Mouse (Mus musculus) lung, postnatal 14 days (tissue): ENCODE measurements around the gene Ppp1r1b.

Experiments
- DNase-seq: peaks from one replicate; pipeline ENCODE4 v3.0.0; 2021

Ppp1r1b gene

DNA sequence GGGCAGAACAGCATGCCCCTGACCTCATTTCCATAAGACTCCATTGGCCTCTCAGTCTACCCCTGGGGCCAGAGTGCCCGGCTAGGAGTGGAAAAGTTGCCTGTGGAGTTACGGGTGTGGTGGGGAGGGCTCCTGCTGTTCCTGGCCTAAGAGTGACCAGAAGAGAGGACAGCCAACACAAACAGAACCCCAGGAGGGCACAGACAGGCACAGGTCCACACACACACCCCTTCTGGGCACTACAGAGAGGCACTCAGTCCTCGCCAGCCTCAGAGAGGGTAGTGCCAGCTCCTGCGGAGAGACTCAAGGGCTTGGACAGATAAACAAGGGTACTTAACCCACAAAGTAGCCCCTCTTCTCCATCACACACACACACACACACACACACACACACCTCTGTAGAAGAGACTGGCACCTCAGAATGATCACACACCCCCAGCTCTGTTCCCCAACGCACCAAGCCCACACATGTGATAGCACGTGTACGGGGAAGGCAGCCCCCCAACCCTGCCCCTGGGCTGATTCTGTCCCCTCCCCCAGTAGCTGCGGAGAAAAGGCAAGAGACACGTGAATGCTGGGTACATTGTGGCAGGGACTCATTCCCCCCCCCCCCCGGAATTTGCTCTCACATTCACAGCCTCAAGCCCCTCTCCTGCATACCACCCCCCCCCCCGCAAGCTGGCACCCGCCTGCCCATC lies 670 bp upstream of the Ppp1r1b start:
- DNase-seq = peak; percentile 24

DNA sequence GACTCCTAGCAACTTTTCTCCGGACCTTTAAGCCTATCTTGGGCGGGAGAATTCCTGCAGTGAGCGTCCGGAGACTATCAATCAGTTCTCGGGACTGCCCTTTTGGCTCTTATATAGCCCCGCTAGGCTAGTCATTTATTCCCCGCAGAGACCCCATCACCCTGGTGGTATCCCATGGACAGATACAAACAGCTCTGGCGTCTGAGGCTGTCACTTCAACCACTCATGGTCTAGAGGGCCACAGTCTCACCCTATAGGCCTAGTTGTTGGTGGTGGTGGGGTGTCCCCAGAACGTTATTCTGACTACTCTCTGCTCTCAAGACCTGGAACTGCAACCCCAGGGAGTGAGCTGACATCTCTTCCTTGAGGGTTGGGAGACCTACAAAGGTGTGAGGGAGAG lies 1.1 kb downstream of the Ppp1r1b start:
- DNase-seq = no peak

DNA sequence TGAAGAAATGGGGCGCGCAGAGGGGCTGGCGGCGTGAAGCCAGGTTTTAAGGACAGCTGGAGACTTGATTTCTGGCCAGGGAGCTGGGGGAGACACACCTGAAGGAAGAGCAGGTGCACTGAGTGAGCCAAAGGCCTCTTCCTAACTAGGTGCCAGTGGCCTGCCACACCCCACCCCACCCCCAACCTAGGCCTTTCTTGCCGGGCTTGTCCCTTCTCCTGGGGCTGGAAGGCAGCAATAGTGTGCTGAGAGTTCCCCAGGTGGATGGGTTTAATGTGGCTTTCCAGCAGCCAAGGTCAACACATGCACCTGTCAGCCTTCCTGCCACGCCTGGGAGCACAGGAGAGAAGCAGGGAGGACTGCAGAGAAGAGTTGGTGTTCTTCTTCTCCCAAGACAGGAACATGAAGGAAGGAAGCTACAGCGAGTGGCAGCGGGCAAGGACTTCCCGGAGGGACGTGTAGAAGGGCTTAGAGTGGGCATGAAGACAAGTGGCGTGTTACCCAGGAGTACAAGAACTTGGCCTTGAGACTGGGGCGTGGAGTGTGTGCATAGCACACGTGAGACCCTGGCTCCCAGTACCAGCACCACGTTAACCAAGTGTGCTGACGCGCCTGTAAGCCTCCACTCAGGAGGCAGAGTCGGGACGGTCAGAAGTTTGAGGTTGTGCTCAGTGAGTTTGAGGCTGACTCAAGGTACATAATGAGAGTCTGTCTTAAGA lies 4.2 kb downstream of the Ppp1r1b start:
- DNase-seq = peak; percentile 25

DNA sequence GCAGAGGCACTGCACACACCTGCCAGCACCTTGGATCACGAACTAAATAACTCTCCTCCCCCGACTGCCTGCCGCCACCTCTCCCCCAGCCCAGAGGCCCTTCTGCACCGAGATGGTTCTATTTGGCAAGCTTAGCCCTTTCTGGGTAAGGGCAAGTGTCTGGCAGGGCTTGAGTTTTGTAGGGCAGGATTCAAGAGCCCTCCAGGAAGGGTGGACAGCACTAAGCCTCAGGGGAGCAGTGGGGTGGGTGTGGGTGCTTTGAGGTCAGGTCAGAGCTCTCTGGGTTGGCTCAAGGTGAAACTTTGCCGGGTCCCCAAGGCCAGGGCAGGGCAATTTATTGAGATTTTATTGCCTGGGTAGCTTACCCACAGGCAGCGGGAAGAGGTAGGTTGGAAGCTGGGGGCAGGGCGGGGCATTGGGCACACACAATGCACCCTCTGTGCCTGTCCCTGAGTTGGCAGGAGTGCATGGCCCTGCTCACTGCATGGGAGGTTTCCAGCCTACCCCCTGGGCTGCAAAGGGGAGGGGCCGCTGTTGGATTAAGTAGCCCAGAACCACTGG lies 5.5 kb downstream of the Ppp1r1b start:
- peak; percentile 42 for DNase-seq

DNA sequence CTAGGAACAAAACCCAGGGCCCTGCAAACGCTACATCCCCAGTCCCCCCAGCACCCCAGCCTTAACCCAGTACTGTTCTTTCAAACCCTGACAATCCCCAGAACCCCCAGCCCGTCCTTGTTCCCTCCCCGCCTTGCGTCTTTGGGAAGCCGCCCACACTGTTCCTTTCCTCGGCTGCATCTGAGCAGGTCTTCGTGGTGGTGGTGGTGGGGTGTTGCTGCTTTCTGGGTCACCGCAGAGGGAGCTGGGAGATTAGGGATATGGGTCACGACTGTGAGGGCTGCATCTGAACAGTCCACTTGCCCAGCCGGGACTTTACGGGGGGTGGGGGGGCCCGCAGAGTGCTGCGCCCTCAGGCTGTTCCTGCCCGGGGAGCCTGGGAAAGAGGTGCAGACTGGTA lies 6.2 kb downstream of the Ppp1r1b start:
- DNase-seq = no peak

DNA sequence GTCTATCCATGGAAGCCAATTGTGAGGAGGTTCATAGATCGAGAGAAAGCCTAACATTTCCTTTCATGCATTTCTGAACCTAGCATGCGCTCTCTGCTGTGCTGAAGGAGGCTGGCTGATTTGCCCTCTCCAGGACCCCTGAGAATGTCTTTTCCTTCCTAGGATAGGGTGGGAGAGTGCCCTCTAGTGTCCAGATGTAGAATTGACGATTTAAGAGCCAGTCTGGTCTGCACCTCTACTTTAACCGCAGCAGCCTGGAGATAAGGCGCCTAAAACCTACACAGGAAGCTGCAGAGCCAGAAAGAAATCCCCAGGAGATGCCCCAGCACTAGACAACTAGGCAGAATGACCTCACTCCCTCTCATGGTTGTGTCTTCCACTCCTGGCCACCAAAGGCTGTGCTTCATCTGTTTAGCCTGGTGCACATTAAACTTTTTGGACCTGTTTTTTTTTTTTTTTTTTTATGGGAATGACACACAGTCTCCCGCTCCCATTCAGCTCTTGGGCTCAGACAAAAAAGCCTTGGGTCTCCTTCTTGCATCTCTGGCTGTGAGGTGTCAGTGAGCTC lies 7.6 kb downstream of the Ppp1r1b start:
- DNase-seq = peak; percentile 57

DNA sequence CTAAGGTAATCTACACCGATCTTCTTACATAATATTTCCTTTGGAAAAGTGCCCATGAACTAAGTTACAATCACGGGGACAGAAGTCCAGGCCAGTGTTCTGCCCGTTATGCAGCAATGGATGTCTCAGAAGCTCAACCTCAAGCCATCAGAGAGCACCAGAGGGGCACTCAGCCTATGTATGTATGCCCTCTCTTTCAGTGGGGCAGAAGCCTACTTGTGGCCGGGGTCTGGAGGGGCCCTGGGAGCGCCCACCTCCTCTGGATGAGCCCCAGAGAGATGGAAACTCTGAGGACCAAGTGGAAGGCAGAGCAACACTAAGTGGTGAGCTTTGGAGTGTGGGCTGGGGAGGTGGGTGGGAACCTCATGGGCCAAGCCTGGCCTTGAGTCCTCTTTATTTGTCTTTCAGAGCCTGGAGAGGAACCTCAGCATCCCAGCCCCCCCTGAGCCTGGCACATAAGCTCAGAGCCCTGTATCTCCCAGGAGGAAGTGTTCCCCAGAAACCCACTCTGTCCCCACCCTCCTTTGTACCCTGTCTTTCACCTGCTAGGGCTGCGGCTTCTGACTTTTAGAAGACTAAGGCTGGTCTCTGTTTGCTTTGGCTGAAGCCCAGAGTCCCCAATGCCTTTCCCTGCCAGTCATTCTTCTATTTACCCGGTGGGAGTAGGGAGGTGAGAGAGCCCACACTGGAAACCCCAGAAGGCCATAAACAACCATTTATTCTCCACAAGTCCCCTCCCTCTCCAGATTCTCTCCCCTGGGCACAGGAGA lies 8.6 kb downstream of the Ppp1r1b start:
- DNase-seq = no peak

DNA sequence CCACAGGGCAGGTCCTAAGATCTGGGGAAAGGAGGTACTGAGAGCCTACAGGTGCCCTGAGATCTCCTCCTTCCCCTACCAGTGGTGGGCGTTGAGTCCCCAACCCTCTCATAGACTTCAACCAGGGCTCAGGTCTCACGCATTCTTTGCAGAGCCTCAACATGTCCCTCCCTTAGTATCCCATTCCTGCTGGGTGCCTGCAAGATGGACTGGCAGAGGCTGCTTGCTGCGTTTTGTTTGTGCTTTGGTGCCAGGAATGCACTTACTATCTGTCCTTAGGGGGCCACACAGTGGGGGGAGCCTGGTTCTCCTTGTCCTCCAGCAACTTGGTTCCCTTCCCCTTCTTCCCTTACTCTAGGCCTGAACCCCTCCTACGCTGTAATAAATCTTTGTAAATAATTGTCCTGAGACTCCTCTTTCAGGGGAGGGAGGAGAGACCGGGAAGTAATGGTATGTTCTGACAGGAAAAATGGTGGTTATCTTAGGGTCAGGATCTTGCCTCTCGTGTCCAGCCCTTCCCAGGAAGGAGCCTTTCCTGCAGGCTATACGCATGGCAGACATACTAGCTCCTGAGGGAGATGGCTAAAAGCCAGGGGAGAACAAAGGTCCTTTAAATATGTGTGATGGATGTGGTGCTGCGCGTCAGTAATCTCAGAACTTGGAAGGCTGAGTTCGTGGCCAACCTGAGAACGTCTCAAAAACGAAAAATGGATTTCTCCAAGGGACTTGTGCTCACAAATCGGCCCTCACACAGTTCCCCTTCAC lies 9.4 kb downstream of the Ppp1r1b start:
- no peak for DNase-seq

DNA sequence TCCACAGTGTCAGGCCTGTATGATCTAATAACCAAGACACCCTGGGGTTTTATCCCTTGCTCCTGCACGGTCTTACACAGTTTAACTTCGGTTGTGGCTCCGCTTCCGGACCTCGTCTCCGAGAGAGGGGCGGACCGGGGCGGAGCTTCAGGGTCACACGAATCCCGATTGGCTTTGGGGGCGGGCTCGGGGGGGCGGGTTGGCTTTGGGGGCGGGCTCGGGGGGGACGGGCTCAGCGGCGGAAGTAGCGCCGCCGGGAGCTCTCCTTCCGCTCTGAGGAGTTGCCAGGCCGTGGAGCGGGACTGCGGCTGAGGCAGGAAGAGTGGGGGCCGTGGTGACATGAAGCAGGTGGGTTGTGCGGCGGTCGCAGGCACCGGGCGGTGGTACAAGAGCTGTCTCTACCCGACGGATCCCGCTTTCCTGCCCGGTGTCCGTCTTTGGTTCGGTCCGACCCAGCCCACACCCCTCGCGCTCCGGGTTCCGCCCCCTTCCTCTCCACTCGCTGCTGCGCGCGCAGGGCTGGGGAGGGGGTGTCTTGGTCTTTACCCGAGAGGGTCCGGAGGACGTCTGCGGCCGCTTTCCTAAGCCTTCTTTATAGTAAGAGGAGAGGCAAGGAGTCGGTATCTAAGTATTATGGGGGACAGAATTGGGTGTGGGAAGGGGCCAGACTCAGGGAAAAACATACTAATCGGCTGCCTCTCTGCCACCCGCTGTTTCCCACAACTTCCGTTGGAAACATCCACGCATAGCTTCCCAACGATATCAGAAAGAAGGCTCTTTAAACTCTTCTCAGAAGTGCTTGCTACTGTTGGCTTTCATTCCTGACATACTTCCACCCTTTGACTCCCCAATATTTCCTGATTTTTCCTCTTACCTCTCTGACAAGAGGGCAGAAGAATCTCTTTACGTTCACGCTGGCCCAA lies 10.2 kb downstream of the Ppp1r1b start, which contains the start of gene Stard3:
Stard3 (plus strand) TSS at position 208 of the 923 bp plus-strand sequence.
- DNase-seq = peak; percentile 92

DNA sequence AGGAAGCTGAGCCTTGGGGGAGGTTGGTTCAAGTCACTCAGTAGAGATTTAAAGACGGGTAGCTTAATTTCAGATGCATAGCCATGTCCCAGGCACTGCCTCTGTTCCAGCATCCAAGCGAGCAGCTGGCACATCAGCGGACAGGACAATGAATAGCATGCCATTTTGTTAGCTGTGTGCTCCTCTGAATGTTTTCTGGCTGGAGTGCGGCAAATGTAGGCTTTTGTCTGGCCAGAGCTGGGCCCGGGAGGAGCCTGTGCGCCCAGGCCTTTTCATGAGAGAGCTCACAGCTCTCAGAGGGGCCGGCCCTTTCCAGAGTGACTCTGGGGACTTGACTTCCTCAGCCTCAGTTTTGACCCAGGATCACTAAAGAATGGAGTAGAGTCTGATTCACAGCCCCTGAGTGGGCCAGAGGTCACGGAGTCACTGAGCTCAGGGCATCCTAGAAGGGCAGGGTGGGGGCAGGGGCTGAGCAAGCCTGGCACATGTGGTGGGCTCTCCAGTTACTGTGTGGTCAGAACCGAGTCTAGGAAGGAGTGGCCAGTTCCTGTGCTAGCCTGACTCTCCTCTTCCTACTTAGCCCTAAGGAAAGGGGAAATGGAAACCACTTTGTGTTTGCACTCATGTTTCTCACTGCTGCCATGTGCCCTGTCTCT lies 12.8 kb downstream of the Ppp1r1b start:
- no peak for DNase-seq

DNA sequence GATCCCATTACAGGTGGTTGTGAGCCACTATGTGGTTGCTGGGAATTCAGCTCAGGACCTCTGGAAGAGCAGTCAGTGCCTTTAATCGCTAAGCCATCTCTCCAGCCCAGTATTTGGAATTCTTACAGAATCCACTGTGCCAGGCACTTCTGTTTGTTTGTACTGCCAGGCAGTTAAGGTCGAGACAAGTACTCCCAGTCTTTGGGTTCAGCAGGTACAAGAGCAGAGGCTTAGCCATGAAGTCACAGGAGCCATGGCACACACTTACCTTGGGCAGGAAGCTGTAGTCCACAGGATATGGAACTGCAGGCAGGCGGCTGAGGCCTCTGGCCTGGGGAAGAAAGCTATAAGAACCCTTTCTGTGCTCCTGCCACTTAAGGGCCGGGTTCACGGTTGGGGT lies 15.6 kb downstream of the Ppp1r1b start:
- DNase-seq = no peak

DNA sequence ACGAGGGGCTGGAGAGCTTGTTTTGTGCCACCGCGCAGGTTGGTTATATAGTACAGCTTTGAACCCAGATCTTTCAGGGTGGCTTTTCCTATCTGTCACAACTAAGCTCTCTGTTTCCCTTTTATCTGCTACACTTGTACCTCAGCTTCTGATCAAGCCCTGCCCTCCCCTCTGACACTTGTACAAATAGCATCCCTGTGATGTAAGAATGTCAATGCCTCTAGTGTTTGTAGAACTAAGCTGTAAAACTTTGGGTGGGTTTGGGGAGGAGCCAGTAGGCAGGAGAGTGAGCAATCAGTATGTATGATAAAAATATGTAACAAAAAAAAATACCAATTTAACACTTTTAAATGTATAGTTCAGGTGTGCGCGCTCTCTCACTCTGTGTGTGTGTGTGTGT lies 16.2 kb downstream of the Ppp1r1b start:
- DNase-seq = no peak

DNA sequence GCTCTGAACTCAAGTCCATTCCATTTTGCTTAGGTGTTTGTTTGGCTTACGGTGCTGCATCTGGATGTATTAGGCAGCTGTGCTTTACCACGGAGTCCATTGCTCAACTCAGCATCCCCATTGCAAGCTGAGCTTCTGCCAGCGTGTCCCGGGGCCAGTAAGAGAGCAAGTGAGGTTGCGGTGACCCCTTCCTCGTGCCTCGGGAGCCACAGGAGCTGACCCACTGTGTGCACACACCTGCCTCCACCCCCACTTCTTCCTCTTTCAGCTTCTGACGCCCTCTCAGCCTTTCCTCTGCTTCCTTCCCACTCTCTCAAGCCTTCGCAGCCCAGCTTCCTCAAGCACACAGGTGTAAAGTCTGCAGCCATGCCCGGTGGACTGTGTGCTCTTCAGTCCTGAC lies 18.1 kb downstream of the Ppp1r1b start:
- DNase-seq = no peak

DNA sequence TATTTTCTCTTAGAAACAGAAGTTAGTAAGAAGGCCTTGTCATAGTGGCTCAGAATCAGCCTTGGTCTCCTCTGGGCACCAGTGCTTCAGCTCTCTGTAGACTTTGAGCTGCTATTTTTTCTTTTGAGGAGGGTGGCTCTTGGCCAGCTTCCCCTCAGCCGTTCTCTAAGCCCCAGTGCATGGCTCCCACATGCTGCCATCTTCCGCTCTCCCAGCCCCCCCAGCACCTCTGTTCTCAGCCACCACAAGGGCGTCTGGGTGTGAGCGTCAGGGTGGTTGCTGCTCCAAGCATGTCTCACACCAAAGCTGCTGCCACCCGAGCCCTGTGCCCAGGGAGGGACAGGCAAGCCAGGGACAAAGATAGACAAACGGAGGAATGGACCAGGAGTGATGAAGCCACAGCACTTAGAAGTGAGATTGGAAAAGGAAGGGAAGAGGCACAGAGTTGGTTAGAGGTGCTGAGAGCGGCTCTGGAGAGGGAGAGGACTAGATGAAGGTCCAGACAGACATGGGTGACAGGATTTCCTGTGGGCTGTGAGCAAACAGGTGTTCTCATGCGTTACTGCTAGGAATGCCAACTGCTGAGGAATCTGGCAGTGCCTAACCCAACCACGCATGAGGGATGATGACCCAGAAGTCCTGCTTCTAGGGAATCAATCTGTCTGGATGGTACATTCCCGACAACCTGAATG lies 19.1 kb downstream of the Ppp1r1b start:
- DNase-seq = no peak

DNA sequence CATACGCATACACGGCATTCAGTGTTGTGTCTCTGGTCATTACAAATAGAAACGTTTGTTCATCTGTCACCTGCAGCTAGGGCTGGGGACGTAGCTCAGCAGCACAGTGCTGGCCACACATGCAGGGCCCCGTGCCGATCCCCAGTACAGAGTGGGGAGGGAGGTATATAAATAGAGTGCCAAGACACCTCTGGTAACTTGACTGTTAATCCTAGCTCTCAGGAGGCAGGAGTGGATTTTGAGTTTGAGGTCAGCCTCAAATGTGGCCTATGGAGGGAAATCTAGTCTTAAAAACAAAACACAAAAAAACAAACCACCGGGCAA lies 19.6 kb downstream of the Ppp1r1b start:
- no peak for DNase-seq

DNA sequence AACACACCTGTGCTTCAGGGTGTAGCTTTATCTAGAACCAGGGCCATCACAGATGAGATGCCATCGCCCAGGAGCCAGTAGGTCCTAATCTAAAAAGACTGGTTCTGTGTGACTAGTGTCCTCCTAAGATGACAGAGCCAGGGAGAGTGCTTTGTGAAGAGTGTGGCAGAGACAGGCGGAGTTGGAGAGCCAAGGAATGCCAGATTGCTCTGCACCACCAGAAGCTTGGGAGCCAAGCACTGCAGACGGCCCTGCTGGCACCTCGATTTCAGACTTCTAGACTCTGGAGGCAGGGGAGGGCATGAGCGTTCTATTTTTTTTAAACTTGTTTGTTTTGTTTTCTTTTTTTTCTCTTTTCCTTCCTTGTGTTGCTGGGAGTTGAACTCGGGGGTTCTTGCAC lies 21.1 kb downstream of the Ppp1r1b start:
- no peak for DNase-seq

DNA sequence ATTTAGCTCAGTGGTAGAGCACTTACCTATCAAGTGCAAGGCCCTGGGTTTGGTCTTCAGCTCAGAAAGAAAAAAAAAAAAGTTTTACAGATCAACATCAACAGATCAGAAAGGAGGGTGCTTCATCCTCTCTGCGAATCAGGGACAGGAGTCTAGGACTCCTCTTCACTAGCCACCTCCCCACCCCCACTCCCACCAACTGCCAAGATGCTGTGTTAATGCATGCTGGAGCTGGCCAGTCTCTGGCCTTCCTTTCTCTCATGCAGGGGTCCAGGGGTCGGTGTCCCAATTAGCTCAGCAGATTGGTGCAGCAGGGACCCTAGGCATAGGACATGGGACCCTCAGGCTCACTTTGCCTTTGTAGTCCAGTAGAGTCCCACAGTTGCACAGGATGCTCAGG lies 22.4 kb downstream of the Ppp1r1b start:
- DNase-seq = no peak

DNA sequence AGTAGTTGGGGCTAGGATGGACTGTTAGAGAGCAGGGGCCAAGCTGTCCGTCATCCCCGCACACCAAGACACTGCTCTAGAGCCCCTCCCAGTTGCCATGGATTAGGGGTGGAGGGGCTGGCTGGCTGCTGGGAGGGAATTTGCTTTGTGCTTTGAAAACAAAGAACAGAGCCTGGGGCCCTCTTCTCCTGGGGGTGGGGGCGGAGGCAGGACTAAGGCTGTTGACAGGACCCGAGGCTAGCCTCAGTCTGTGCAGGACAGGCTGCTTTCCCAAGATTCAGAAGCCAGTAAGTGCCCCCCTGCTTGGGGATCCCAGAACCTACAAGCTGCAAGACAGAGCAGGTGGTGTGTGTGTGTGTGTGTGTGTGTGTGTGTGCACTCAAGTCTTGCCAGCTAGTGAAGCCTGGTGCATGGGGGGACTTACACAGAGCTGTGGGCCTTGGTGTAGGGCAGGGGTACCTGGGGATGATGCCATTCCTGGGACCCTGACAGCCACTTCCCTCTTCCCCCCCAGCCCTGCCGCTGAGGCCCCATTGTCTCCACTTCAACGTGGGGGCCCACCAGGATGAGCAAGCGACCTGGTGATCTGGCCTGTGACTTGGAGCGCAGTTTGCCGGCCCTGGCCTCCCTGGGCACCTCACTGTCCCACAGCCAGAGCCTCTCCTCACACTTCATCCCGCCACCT lies 23.5 kb downstream of the Ppp1r1b start:
- DNase-seq = no peak

DNA sequence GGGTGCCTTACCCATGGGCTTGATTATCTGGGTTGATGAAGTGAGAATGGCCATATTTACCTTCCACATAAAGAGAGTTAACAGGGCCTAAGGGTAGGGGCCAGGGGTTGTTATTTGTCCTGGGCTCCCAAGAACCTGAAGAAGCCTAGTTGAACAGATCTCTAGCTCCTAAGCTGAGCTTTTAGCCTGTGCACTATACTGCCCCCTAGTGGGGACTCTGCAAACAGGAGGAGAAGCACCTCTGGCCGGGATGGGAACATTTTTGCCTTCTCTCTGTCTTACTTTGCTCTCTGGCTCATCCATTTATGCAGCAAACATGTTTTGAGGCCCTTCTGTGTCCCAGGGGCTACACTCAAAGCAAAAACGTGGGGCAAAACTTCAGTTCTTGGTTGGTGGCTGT lies 24.2 kb downstream of the Ppp1r1b start:
- peak; percentile 83 for DNase-seq

DNA sequence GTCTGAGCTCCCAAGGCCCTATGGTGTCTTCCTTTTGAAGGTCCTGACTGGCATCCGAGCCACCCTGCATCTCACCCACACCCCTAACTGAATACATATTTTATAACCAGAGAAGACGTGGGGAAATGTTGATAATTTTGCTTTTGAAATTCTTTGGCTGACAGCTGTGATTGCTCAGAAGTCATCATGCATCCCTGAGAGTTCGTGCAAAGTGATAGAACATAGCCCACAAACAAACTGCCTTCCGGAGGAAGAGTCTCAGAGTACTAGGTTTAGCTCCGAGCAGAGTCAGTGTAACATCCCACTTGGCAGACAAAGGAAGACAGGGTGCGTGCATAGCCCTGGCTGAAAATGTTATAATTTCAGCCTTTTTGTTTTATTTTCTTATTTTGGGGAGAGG lies 25.0 kb downstream of the Ppp1r1b start:
- DNase-seq = no peak
